Mouse (Mus musculus): ENCODE results near the gene Dse.

DNA sequence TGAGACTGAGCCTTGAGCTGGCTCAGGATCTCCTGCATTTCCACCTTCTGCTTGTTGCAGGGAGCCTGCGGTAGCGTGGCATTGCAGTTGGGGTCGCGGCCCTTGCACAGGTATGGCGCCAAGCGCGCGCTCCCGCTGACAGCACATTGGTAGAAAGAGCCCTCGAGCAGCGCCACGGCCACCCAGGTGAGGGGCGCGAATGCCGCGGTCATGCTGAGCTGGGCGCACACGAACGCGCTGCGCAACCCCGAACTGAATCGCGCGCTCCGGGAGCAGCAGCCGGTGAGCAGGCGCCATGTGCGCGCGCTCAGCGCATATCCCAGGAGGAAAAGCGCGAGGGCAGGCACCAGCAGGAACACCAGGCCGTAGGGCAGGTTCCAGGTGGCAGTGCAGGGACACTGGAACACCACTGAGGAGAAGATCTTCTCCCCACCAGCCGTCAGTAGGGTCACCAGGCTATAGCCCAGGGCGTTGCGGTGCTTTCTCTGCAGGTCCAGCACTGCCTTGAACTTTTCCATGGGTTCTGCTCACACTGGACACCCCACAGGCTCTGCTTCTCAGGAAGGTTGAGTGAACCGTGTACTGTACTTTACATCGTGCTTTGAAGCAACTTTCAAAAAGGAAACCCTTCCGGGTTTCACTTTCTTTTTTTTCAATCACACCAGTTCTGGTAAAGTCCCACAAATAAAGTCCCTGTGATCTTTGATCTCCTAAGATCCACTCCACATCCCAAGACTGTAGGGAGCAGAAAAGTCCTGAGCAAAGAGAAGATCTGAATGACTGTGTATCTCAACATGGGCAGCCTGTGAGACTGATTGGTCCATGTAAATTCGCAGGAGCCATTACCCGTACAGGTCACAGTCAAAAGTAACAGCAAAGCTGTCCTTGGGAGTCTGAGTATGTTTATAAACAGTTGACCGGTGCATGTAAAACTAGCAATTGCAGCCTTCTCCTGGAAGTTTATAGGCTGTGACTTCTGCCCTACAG is 79.8 kb downstream of the Dse start, which contains the start of gene Calhm6:
- TF ChIP-seq EP300 (optimal IDR thresholded peaks at IDR 0.05) (no peak), CTCF (IDR thresholded peaks at IDR 0.05; ENCODE audit: low read depth) (no peak)
